Mouse (Mus musculus) olfactory bulb, adult 2 months (tissue): ENCODE results near the gene Hgd.

Experiments used
- CTCF ChIP-seq: fragments of 200-500 bp; IDR thresholded peaks from 2 replicates; pipeline ENCODE4 v1.5.1; 2012; ENCODE audit warnings: low read depth, mild to moderate bottlenecking, low read length, moderate library complexity; ENCODE audit not compliant: insufficient read depth
- POLR2A ChIP-seq: fragments of 200-500 bp; IDR thresholded peaks from 2 replicates; pipeline ENCODE4 v1.6.1; 2012; ENCODE audit warnings: mild to moderate bottlenecking, low read depth, low read length, moderate library complexity; ENCODE audit not compliant: insufficient read depth

DNA sequence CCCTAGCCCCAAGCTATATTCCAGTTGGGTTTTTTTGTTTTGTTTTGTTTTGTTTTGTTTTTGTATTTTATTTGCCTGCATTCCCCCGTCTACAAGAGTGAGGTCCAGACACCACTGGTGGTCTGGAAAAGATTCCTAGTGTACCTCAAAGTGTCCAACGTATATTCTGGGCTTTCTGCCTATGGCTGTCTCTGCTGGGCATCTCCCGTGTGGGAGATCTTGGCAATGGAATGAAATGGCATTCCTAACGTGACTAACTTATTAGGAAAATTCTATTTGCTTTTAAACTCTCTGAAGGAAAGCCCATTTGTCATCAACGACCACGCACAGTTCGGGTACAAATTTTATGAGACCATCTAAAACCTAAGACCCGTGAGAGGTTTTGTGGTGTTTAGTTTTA, 35.5 kb downstream of the Hgd start:
- TF ChIP-seq POLR2A: no peak
- no peak for TF ChIP-seq CTCF
